Mouse (Mus musculus): ENCODE measurements around the gene Slc39a1.

Gene Slc39a1

GRCm38 (mm10) chr3:90294651-90295050 lies 46.7 kb downstream of the Slc39a1 start:
- in situ Hi-C loops (cut with MboI, MseI): no loop called here

Measured in T-helper 17 cell (primary cell).